Mouse (Mus musculus): Measurements from ENCODE around the gene Them4.

Gene Them4

DNA sequence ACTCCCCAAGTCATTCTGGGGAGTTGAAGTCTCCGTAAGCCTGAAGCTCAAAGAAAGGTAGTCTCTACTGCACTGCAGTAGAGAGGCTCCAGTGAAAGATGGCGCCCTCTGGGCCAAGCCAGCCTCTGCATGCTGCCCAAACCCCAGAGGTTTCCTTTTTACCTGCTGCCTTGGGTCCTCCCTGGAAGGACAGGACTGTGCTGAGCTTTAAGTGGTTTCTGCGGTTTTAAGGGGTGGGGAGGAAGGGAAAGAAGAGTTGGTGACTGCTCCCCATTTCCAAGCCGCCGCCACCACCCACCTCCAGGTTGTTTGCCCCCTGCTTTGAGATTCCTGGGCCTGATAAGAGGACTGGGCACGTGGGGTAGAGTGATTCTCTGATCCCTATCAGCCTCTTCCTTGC is 58.7 kb downstream of the Them4 start:
- DNase-seq (ENCODE audit: low read depth): peak; percentile 11

- DNase-seq (ENCODE audit: low read depth): peak; percentile 10
These were observed 59.8 kb downstream of the Them4 start for GRCm38 (mm10) chr3:94369709-94370108.

- no peak for DNase-seq (ENCODE audit: low read depth)
These were observed 61.7 kb downstream of the Them4 start for GRCm38 (mm10) chr3:94371637-94372036.

GRCm38 (mm10) chr3:94372038-94372437 is 62.1 kb downstream of the Them4 start:
- no peak for DNase-seq (ENCODE audit: low read depth)

DNA sequence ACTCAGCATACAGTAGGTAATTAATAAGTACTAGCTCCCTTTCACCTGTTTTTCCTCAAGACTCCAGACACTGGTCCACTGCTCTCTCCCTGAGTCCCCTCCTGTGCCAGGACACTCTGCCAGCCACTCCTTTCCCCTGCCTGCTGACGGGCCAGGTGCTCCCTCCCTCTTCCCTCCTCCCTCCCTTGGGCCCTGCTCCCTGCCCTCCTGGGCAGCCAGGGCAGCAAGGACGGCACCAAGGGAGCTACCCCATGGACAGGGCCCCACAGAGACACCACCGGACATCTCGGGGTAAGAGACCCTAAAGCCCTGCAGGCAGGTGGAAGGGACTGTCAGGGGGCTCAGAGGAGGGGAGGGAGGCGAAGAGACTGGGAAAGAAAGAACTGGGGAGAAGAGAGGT is 62.8 kb downstream of the Them4 start, which contains the start of gene Rorc:
TSS of gene Rorc (plus strand) at position 154 of the 400 bp plus-strand sequence.
- no peak for DNase-seq (ENCODE audit: low read depth)

DNA sequence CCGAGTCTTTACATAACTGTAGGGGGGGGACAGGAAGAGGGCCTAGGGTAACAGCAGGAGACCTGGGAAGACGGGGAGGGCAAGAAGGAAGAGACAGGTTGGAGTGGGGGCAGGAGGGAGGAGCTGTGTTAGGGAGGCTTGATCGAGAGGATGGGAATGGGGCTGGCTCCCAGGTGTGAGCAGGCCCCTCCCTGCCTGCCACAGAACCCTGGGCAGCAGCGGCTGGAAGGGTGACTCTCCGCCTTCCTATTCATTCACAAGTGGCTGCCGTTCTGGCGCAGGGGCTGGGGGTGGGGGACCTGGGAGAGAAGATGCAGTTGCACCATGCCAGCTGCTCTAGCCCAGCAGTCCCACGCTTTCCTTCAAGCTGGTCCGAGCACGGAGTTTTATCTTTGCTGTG is 63.2 kb downstream of the Them4 start:
- no peak for DNase-seq (ENCODE audit: low read depth)

DNA sequence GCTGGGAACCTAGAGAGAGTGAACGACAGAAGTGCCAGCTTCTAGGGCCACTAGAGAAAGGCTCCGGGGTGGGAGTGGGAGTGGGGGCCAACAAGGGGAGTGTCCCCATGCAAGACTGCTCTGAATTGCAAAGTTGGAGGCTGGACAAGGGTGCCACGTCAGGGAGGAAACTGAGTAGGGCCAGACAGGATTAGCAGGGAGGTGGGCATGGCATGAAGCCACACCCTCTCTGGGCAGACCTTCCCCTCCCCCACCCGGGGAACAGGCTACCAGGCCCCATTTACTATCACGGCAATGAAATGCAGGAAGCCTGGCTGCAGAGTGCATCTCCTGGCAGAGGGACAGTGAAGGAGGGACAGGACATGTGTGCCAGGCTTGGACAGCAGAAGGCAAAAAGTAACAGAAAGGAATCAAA is 63.7 kb downstream of the Them4 start:
- no peak for DNase-seq (ENCODE audit: low read depth)

DNA sequence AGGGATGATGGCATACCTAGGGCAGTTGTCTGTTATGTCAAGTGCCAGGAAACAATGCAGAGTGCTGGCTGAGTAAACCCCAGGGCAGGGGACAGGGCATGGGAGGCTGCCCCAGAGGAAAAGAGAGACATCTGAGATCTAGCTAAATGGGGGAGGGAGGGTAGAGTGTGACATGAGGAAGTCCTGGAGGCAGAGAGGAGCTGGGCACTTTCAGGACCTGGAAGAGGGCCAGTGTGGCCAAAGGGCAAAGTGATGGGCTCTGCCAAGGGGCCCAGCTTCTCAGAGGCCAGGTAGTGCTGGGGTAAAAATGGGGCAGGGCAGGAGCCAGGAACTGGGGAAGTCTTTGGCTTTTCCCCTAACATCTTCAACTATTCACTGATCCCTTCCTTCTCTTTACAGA is 64.7 kb downstream of the Them4 start:
- DNase-seq (ENCODE audit: low read depth): no peak

GRCm38 (mm10) chr3:94375146-94375545 is 65.3 kb downstream of the Them4 start:
- DNase-seq (ENCODE audit: low read depth): peak; percentile 8

DNA sequence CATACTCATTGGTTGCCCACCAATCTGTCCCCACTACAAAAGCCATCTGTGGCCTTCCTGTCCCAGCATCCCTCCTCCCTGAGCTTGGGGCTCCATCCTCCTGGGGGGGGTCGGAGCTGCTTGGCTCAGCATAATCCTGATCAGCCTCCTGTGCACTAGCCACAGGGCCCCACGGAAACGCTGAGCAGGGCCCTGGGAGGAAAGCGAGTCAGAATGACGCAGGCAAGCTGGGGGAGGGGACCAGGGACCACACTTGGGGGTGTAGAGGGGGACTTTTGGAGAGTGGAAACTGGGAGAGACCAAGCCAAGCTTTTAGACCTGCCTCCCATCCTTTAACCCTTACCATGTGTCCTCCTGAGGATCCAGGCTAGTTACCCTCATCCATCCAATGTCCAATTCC is 66.0 kb downstream of the Them4 start:
- no peak for DNase-seq (ENCODE audit: low read depth)

GRCm38 (mm10) chr3:94377028-94377923 is 67.4 kb downstream of the Them4 start:
- no peak for DNase-seq (ENCODE audit: low read depth)

DNA sequence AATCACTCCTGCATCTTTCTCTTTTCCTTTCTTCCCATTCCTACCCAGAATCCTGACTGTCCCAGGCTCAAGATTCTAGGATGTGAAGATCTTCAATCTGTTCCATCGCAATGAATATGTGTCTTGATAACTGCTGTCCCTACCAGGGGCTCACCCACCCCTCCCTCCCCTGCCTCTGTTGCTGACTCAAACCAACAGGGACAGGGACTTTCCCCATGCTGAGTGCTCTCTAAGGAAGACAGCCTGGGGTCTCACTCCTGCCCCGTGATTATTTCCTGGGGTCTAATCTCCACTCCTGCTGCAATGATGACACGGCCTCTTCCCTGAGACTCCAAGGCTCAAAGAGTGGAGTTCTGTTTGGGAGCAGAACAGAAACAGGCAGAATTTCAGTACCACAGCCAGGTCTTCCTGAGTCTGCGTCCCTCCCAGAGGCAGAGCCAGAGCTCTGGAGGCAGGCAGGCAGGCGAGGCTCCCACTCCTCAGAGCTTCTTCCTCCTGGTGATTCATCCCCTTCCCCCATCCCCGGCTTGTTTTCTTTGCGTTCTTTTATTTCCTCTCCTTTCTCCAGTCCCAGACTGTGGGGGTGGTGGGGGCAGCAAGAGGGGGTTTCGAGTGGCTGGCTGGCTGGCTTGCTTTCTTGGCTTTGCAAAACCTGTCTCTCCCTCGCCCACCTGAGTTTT is 70.1 kb downstream of the Them4 start:
- no peak for DNase-seq (ENCODE audit: low read depth)

Measured in 416B (cell line).